Mouse (Mus musculus): Measurements from ENCODE around the gene Tspan9.

- TF ChIP-seq POLR2A (IDR thresholded peaks at IDR 0.05; ENCODE audit: low read depth, low read length) (no peak), CTCF (conservative IDR thresholded peaks at IDR 0.05; ENCODE audit: insufficient read depth, insufficient read length, low read depth, low read length) (no peak)
These were observed 136.1 kb downstream of the Tspan9 start for GRCm38 (mm10) chr6:128007241-128007701.

All from kidney, adult 2 months (tissue).